Mouse (Mus musculus): ENCODE measurements around the gene Zfp973. TPM values are rescaled to one million over a fixed set of nuclear protein-coding genes. Genes with fewer than 3 reads are reported as not detected.

Gene Zfp973
- polyA plus RNA-seq (2012; rRNA removed) = 1.3 and 2.1 TPM in 2 replicates

GRCm38 (mm10) chr2:176670222-176670621 is at the start of gene Zfp973:
Gene Zfp973, plus strand, starts transcription at chr2:176670522.

GRCm38 (mm10) chr2:176636244-176636643 is 34.1 kb upstream of the Zfp973 start, which contains the start of gene Gm14308:
Gene Gm14308, minus strand, starts transcription at chr2:176636344.

GRCm38 (mm10) chr2:176708051-176708450 is 37.7 kb downstream of the Zfp973 start, which contains the start of gene Gm14305:
Gene Gm14305, plus strand, starts transcription at chr2:176708328.

Other genes with a start within 250 kb of the Zfp973 start
- gene Gm14435, start 246.9 kb upstream of the Zfp973 start, polyA plus RNA-seq (2012; rRNA removed) = 1.7 TPM in 1 of 2 replicates, not detected in the other
- gene Gm14434, start 183.7 kb upstream of the Zfp973 start, polyA plus RNA-seq (2012; rRNA removed) = 1.4 and 1.9 TPM in 2 replicates
- gene Zfp967, start 149.5 kb upstream of the Zfp973 start, polyA plus RNA-seq (2012; rRNA removed) = not detected in 2 replicates
- 0.96 and 2.3 TPM in 2 replicates for gene Gm14308, start 34.2 kb upstream of the Zfp973 start, polyA plus RNA-seq (2012; rRNA removed)
- 1.3 and 1.6 TPM in 2 replicates for gene Gm14305, start 37.8 kb downstream of the Zfp973 start, polyA plus RNA-seq (2012; rRNA removed)
- gene Gm14295, start 128.1 kb downstream of the Zfp973 start, polyA plus RNA-seq (2012; rRNA removed) = 1.3 and 1.6 TPM in 2 replicates
- gene Gm14408, start 160.6 kb downstream of the Zfp973 start, polyA plus RNA-seq (2012; rRNA removed) = not detected in 2 replicates

Data from ovary, adult 2 months (tissue).